Mouse (Mus musculus) midbrain, embryonic 13.5 days (tissue): ENCODE data around the gene Vps8. TPM values are rescaled to one million over a fixed set of nuclear protein-coding genes. Genes with fewer than 3 reads are reported as not detected.

Experiments
- ATAC-seq: fragments of 200-750 bp; cut with Nextera tagmentation; 2 replicates; pipeline ENCODE4 v1.8.0; 2017; ENCODE audit warnings: mild to moderate bottlenecking, moderate TSS enrichment, moderate library complexity
- H3K27ac ChIP-seq: fragments of 300-500 bp; sonication (generic); 2 replicates; pipeline ENCODE4 v1.5.1; 2015; ENCODE audit warnings: inconsistent platforms, mild to moderate bottlenecking, moderate library complexity
- H3K27me3 ChIP-seq: fragments of 300-500 bp; sonication (generic); 2 replicates; pipeline ENCODE4 v1.6.1; 2015; ENCODE audit warnings: mild to moderate bottlenecking, inconsistent platforms
- H3K36me3 ChIP-seq: fragments of 300-500 bp; sonication (generic); 2 replicates; pipeline ENCODE4 v1.6.1; 2015; ENCODE audit warnings: mild to moderate bottlenecking, inconsistent platforms
- H3K4me1 ChIP-seq: fragments of 300-500 bp; sonication (generic); replicated peaks from 2 replicates; pipeline ENCODE4 v1.6.1; 2015; ENCODE audit warnings: inconsistent platforms
- H3K4me2 ChIP-seq: fragments of 300-500 bp; sonication (generic); replicated peaks from 2 replicates; pipeline ENCODE4 v1.6.1; 2015; ENCODE audit warnings: moderate library complexity, mild to moderate bottlenecking, inconsistent platforms
- H3K4me3 ChIP-seq: fragments of 300-500 bp; sonication (generic); replicated peaks from 2 replicates; pipeline ENCODE4 v1.5.1; 2015; ENCODE audit warnings: mild to moderate bottlenecking, inconsistent platforms
- H3K9ac ChIP-seq: fragments of 300-500 bp; sonication (generic); replicated peaks from 2 replicates; pipeline ENCODE4 v1.6.1; 2015; ENCODE audit warnings: mild to moderate bottlenecking, inconsistent platforms
- H3K9me3 ChIP-seq: fragments of 300-500 bp; sonication (generic); 2 replicates; pipeline ENCODE4 v1.6.1; 2016; ENCODE audit warnings: mild to moderate bottlenecking, inconsistent platforms
- WGBS: fragments of 180-500 bp; shearing (Covaris S2); methylation state at CpG from one replicate; pipeline ENCODE4 v1.1.7; 2015; 5-methylcytosine and 5-hydroxymethylcytosine counted together
- polyA plus RNA-seq: library from polyadenylated mRNA; unstranded; fragments of >200 nt; fragmentation: Nextera tagmentation; extraction: Ambion mirVana; gene quantifications from 2 replicates; pipeline ENCODE4 v1.2.1, GENCODE M21; 2015

Vps8 gene
- polyA plus RNA-seq, 1 experiment from 2014 or later, result 33.4 TPM

- no peak for ATAC-seq
- Histone ChIP-seq H3K4me2 (no peak overlapping the region), H3K36me3 (peaks cover 28% of the 10 kb centered on the region), H3K27me3 (no peaks in the 10 kb centered on the region), H3K9ac (no peak overlapping the region), H3K9me3 (no peaks in the 10 kb centered on the region), H3K4me3 (no peak overlapping the region), H3K27ac (no peak overlapping the region), H3K4me1 (peaks cover 14% of the 10 kb centered on the region)
- WGBS, result 89% methylated on average over 7 of the region's 7 CpGs
These were observed 218.0 kb downstream of the Vps8 start for GRCm38 (mm10) chr16:21640766-21641499.

- no peak for ATAC-seq
- Histone ChIP-seq H3K4me2 (no peak overlapping the region), H3K27ac (no peak overlapping the region), H3K4me1 (peaks cover 23% of the 10 kb centered on the region), H3K9me3 (no peaks in the 10 kb centered on the region), H3K9ac (no peak overlapping the region), H3K27me3 (no peaks in the 10 kb centered on the region), H3K36me3 (peaks cover 33% of the 10 kb centered on the region), H3K4me3 (no peak overlapping the region)
- WGBS, result 93% methylated on average over 3 of the region's 3 CpGs
These were observed 219.0 kb downstream of the Vps8 start for GRCm38 (mm10) chr16:21641944-21642343.

GRCm38 (mm10) chr16:21642906-21643305 is 220.0 kb downstream of the Vps8 start:
- Histone ChIP-seq H3K9ac (no peak overlapping the region), H3K9me3 (no peaks in the 10 kb centered on the region), H3K4me3 (no peak overlapping the region), H3K4me1 (peaks cover 24% of the 10 kb centered on the region), H3K36me3 (peaks cover 40% of the 10 kb centered on the region), H3K27me3 (no peaks in the 10 kb centered on the region), H3K4me2 (no peak overlapping the region), H3K27ac (no peak overlapping the region)
- no peak for ATAC-seq
- 95% methylated on average over 5 of the region's 5 CpGs for WGBS

GRCm38 (mm10) chr16:21643621-21644041 is 220.7 kb downstream of the Vps8 start:
- H3K4me3 ChIP-seq, result no peak overlapping the region
- 89% methylated on average over 2 of the region's 2 CpGs for WGBS

GRCm38 (mm10) chr16:21644066-21644561 is 221.2 kb downstream of the Vps8 start:
- 44% methylated on average over 17 of the region's 17 CpGs for WGBS
- peak overlapping the region; percentile 74 for H3K27ac ChIP-seq
- ATAC-seq, result peak; percentile 59
- no peaks in the 10 kb centered on the region for H3K9me3 ChIP-seq
- no peak overlapping the region for H3K4me2 ChIP-seq
- H3K27me3 ChIP-seq, result no peaks in the 10 kb centered on the region
- H3K4me3 ChIP-seq, result no peak overlapping the region
- no peak overlapping the region; the same call in 1 of the 2 replicates for H3K9ac ChIP-seq
- H3K4me1 ChIP-seq, result peaks cover 24% of the 10 kb centered on the region
- peaks cover 46% of the 10 kb centered on the region for H3K36me3 ChIP-seq

More at GRCm38 (mm10) chr16:21643621-21644041, 220.7 kb downstream of the Vps8 start:
- Histone ChIP-seq H3K9ac (no peak overlapping the region), H3K4me1 (peaks cover 24% of the 10 kb centered on the region), H3K4me2 (no peak overlapping the region), H3K9me3 (no peaks in the 10 kb centered on the region), H3K27me3 (no peaks in the 10 kb centered on the region), H3K36me3 (peaks cover 44% of the 10 kb centered on the region), H3K27ac (peak overlapping the region; percentile 74)
- peak; percentile 3; the same call in 1 of the 2 replicates for ATAC-seq

GRCm38 (mm10) chr16:21644574-21644973 is 221.7 kb downstream of the Vps8 start:
- Histone ChIP-seq H3K9me3 (no peaks in the 10 kb centered on the region), H3K36me3 (peaks cover 49% of the 10 kb centered on the region), H3K27me3 (no peaks in the 10 kb centered on the region), H3K4me1 (peaks cover 24% of the 10 kb centered on the region), H3K4me2 (no peak overlapping the region), H3K9ac (no peak overlapping the region; the same call in 1 of the 2 replicates), H3K27ac (peak overlapping the region; percentile 74), H3K4me3 (no peak overlapping the region)
- WGBS, result 62% methylated on average over 3 of the region's 3 CpGs
- ATAC-seq, result no peak

- Histone ChIP-seq H3K27ac (no peak overlapping the region), H3K4me2 (no peak overlapping the region), H3K9me3 (no peaks in the 10 kb centered on the region), H3K4me1 (peaks cover 24% of the 10 kb centered on the region), H3K9ac (no peak overlapping the region), H3K4me3 (no peak overlapping the region), H3K27me3 (no peaks in the 10 kb centered on the region), H3K36me3 (peaks cover 46% of the 10 kb centered on the region)
- no peak for ATAC-seq
- 79% methylated on average over 3 of the region's 3 CpGs for WGBS
These were observed 223.0 kb downstream of the Vps8 start for GRCm38 (mm10) chr16:21645915-21646314.

- Histone ChIP-seq H3K9me3 (no peaks in the 10 kb centered on the region), H3K27ac (peak overlapping the region; percentile 64), H3K4me3 (no peak overlapping the region), H3K27me3 (no peaks in the 10 kb centered on the region), H3K4me2 (no peak overlapping the region), H3K4me1 (peaks cover 24% of the 10 kb centered on the region), H3K36me3 (peaks cover 47% of the 10 kb centered on the region), H3K9ac (no peak overlapping the region)
- ATAC-seq, result no peak
- 65% methylated on average over 3 of the region's 3 CpGs for WGBS
These were observed 223.6 kb downstream of the Vps8 start for GRCm38 (mm10) chr16:21646496-21646895.

GRCm38 (mm10) chr16:21648800-21649199 is 225.9 kb downstream of the Vps8 start:
- WGBS, result 88% methylated on average over 4 of the region's 4 CpGs
- H3K27me3 ChIP-seq, result no peaks in the 10 kb centered on the region
- H3K9me3 ChIP-seq, result no peaks in the 10 kb centered on the region
- peaks cover 46% of the 10 kb centered on the region for H3K36me3 ChIP-seq
- ATAC-seq, result no peak
- no peak overlapping the region for H3K9ac ChIP-seq
- no peak overlapping the region for H3K4me2 ChIP-seq
- peaks cover 22% of the 10 kb centered on the region for H3K4me1 ChIP-seq
- no peak overlapping the region for H3K4me3 ChIP-seq
- H3K27ac ChIP-seq, result no peak overlapping the region

GRCm38 (mm10) chr16:21650289-21650688 is 227.4 kb downstream of the Vps8 start:
- no peak overlapping the region for H3K27ac ChIP-seq
- H3K4me3 ChIP-seq, result no peak overlapping the region
- no peak overlapping the region for H3K9ac ChIP-seq
- H3K4me2 ChIP-seq, result no peak overlapping the region
- H3K9me3 ChIP-seq, result no peaks in the 10 kb centered on the region
- H3K27me3 ChIP-seq, result no peaks in the 10 kb centered on the region
- H3K4me1 ChIP-seq, result peaks cover 26% of the 10 kb centered on the region
- WGBS, result 80% methylated on average over 3 of the region's 3 CpGs
- no peak for ATAC-seq
- H3K36me3 ChIP-seq, result peaks cover 46% of the 10 kb centered on the region

- Histone ChIP-seq H3K4me1 (peaks cover 32% of the 10 kb centered on the region), H3K4me2 (no peak overlapping the region), H3K36me3 (peaks cover 46% of the 10 kb centered on the region), H3K27me3 (no peaks in the 10 kb centered on the region), H3K9me3 (no peaks in the 10 kb centered on the region), H3K9ac (no peak overlapping the region), H3K27ac (no peak overlapping the region), H3K4me3 (no peak overlapping the region)
- ATAC-seq, result no peak
- WGBS, result 82% methylated on average over 4 of the region's 4 CpGs
These were observed 228.2 kb downstream of the Vps8 start for GRCm38 (mm10) chr16:21651161-21651560.

- Histone ChIP-seq H3K9me3 (no peaks in the 10 kb centered on the region), H3K9ac (no peak overlapping the region), H3K36me3 (peaks cover 40% of the 10 kb centered on the region), H3K4me1 (peaks cover 25% of the 10 kb centered on the region), H3K27me3 (no peaks in the 10 kb centered on the region), H3K4me3 (no peak overlapping the region), H3K27ac (no peak overlapping the region), H3K4me2 (no peak overlapping the region)
- no peak for ATAC-seq
- 80% methylated on average over 15 of the region's 15 CpGs for WGBS
These were observed 230.2 kb downstream of the Vps8 start for GRCm38 (mm10) chr16:21653151-21653550.
